Mouse (Mus musculus): ENCODE results near the gene Ndufv1. TPM values are rescaled to one million over a fixed set of nuclear protein-coding genes. Genes with fewer than 3 reads are reported as not detected.
A peak's percentile ranks its signal among the peaks of the same experiment; 100 is the strongest.
"Not testable (repeated sequence)": the region's sequence is repeated elsewhere in the genome, so short reads cannot be mapped to it uniquely, and the experiment has no call there.

Ndufv1 gene
- polyA plus RNA-seq, 1 experiment from 2014 or later: 220 TPM

DNA sequence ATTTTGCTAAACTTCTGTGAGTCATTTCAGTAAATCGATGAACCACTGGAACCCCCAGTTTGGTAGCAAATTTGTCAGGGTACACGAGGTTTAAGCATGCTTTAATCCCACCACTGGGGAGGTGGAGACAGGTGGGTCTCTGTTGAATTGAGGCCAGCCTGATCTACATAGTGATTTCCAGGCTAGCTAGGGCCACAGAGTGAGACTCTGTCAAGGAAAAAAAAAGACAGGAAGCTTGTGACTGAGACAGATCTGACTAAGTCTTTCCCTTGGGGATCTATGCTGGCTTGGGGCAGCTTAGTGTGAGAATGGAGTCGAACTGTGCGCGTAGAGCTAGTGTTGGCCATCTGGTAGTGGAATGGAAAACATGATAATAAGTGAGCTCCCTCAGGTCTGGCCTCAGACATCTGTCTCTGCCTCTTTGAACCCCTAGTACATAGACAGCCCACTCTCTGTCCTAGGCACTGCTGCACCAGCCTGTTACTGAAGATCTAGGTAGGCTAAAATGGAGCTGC, 40.0 kb upstream of the Ndufv1 start:
- WGBS: 68% methylated on average over 5 of the region's 5 CpGs
- Histone ChIP-seq H3K4me3 (no peak overlapping the region), H3K4me2 (no peak overlapping the region), H3K27me3 (0 out of 2 replicates have a peak, but pooled peaks cover 4% of the 10 kb centered on the region), H3K36me3 (no peaks in the 10 kb centered on the region), H3K27ac (no peak overlapping the region), H3K4me1 (replicated peaks) (no peaks in the 10 kb centered on the region), H3K9ac (no peak overlapping the region), H3K9me3 (no peaks in the 10 kb centered on the region)
- ATAC-seq (ENCODE audit: low FRiP score): no peak

DNA sequence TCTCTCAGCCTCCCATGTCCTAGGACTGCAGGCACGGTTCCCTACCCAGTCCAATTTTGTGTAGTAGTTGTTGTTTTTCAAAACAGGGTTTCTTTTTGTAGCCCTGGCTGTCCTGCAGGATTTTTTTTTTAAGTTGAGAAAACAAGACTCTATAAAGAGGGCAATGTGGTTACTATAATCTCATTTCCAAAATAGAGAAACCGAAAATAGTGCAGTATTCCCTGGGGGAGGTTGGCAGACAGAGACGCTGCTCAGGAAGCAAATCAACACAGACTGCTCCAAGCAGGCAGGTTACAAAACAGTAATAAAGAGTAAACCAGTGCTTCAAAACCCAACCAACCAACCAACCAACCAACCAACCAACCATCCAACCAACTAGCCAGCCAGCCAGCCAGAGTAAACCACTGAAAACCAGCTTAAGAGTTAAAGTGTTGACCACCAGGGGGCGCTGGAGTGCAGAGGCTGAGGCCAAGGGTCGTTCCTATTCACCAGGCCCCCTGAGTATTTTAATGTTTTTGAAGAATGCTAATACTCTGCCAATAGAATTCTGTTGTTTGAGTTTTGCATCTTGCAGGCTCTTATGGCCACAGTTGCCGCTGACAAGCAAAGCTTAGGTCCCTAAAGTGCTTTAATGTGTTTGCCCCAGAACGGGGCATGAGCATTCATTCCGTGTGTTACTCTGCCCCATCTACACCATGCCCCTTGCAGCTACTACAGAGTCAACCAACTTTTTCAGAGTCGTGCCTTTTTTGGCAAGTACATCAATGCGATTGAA, 39.3 kb upstream of the Ndufv1 start:
- H3K36me3 ChIP-seq: no peaks in the 10 kb centered on the region
- no peaks in the 10 kb centered on the region for H3K9me3 ChIP-seq
- H3K4me2 ChIP-seq: no peak overlapping the region
- no peak overlapping the region for H3K9ac ChIP-seq
- 58% methylated on average over 10 of the region's 10 CpGs for WGBS
- no peak overlapping the region for H3K4me3 ChIP-seq
- H3K27ac ChIP-seq: no peak overlapping the region
- H3K27me3 ChIP-seq: 0 out of 2 replicates have a peak, but pooled peaks cover 4% of the 10 kb centered on the region
- ATAC-seq (ENCODE audit: low FRiP score): no peak
- H3K4me1 ChIP-seq (replicated peaks): no peaks in the 10 kb centered on the region

DNA sequence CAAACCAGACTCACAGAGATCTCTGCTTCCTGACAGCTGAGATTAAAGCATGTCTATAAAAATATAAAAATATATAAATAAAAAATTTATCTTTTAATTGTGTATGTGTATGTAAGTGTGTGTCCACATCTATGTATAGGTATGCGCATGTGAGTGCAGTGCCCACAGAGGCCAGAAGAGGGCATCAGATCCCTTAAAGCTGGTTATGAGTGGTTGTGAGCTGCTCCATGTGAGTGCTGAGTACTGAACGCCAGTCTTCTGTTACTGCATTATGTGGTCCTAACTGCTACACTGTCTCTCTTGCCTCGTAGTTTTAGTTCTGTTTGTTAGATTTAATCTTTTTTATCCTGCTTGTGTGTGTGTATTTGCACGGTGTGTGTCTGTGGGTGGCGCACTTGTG, 38.4 kb upstream of the Ndufv1 start:
- no peak overlapping the region for H3K9ac ChIP-seq
- no peak overlapping the region for H3K27ac ChIP-seq
- no peak overlapping the region for H3K4me3 ChIP-seq
- 99% methylated on average over 5 of the region's 5 CpGs for WGBS
- no peak overlapping the region for H3K4me2 ChIP-seq
- H3K9me3 ChIP-seq: no peaks in the 10 kb centered on the region
- 0 out of 2 replicates have a peak, but pooled peaks cover 4% of the 10 kb centered on the region for H3K27me3 ChIP-seq
- H3K4me1 ChIP-seq (replicated peaks): no peaks in the 10 kb centered on the region
- ATAC-seq (ENCODE audit: low FRiP score): no peak
- no peaks in the 10 kb centered on the region for H3K36me3 ChIP-seq

DNA sequence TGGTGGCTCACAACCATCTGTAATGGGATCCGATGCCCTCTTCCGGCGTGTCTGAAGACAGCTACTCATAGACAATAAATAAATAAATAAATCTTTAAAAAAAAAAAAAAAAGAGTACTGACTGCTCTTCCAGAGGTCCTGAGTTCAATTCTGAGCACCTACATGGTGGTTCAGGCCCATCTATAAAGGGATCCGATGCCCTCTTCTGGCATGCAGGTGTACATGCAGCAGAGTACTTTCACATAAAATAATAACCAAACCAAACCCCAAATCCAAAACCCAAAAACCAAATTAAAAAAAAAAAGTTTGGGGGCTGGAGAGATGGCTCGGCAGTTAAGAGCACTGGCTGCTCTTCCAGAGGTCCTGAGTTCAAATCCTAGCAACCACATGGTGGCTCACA, 36.5 kb upstream of the Ndufv1 start:
- not testable (repeated sequence) for H3K9ac ChIP-seq; H3K9me3 ChIP-seq; ATAC-seq (ENCODE audit: low FRiP score); H3K36me3 ChIP-seq; H3K27ac ChIP-seq; H3K27me3 ChIP-seq; H3K4me3 ChIP-seq; H3K4me2 ChIP-seq; H3K4me1 ChIP-seq (replicated peaks)
- 81% methylated on average over 5 of the region's 5 CpGs for WGBS

DNA sequence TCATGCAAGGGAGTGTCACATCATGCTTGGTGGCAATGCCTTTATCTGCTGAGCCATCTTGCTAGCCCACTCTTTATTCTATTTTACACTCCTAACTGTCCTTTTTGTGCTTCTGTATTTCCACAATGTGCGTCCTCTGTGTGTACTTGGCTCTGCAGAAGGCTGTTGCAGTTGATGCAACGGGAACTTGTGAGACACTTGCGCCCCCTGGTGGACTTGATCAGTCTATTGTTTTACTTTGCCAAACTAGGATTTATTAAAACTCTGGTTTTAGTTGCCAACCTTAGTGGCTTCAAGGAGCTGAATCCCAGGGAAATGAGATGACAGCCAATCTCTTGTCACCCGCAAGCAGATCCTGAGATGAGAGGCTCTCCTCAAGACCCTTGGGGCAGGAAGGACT, 35.3 kb upstream of the Ndufv1 start:
- H3K27me3 ChIP-seq: no peaks in the 10 kb centered on the region
- H3K4me1 ChIP-seq (replicated peaks): no peaks in the 10 kb centered on the region
- no peak overlapping the region for H3K9ac ChIP-seq
- H3K36me3 ChIP-seq: no peaks in the 10 kb centered on the region
- no peaks in the 10 kb centered on the region for H3K9me3 ChIP-seq
- H3K27ac ChIP-seq: no peak overlapping the region
- WGBS: 20% methylated on average over 4 of the region's 4 CpGs
- no peak overlapping the region for H3K4me2 ChIP-seq
- no peak for ATAC-seq (ENCODE audit: low FRiP score)
- no peak overlapping the region for H3K4me3 ChIP-seq

DNA sequence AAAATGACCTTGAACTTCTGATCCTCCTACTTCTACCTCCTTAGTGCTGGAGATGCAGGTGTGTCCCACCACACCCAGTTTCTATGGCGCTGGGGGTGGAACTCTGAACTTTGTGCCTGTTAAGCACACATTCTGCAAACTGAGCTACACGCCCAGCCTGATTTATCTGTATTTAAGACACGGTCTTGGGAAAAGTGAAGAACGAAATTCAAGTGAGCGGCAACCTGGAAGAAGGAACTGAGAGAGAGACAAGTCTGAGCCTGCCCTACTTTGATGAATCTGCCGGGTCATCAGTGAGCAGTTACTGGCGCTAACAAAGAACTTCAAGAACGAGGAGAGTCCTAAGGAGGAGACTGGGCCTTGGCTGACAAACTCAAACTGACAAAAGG, 34.3 kb upstream of the Ndufv1 start:
- H3K27ac ChIP-seq: no peak overlapping the region
- no peaks in the 10 kb centered on the region for H3K36me3 ChIP-seq
- WGBS: 82% methylated on average over 8 of the region's 8 CpGs
- H3K9me3 ChIP-seq: no peaks in the 10 kb centered on the region
- H3K9ac ChIP-seq: no peak overlapping the region
- no peak overlapping the region for H3K4me3 ChIP-seq
- no peak overlapping the region for H3K4me2 ChIP-seq
- no peaks in the 10 kb centered on the region for H3K4me1 ChIP-seq (replicated peaks)
- ATAC-seq (ENCODE audit: low FRiP score): no peak
- no peaks in the 10 kb centered on the region for H3K27me3 ChIP-seq

DNA sequence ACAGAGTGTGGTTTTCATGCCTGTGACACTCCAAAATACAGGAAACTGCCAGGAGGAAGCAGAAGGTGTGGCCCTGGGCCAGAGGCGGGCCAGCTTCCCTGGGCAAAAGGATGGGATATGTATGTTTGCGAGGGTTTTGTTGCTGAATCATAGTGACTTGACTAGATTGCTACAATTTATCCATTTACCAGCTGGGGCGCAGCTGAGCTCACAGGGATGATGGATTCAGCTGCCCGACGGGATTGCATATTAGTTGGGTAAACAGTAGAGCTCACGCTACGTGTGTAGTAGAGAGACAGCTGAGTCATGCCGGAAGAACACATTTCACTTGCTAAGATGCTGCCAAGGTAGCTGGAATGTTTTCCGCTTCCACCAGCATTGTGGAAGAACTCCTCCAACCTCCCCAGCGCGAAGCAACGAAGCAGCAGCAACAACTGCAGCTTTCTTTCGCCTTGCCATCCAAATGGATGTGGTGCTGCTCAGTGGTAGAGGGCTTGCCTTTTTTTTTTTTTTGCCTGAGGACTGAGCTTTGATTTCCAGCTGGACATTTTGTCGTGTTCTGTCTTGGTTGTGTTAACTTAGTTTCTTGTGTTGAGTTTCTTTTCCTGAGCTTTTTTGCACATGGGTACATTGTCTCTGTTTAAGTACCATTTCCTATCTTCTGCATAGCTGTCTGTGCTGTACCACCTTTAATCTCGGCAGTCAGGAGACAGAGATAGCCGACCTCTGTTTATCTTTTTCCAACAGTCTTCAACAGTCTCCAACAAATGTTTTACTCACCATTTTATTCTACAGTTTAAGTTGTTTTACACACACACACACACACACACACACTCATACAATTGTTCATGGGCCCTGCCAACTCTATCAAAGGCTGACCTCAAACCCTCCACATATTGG, 33.6 kb upstream of the Ndufv1 start, which contains the start of gene Gstp2:
Gene Gstp2 (minus strand): TSS at position 58 of the 900 bp plus-strand sequence.
- ATAC-seq (ENCODE audit: low FRiP score): no peak
- H3K27me3 ChIP-seq: no peaks in the 10 kb centered on the region
- H3K4me1 ChIP-seq (replicated peaks): no peaks in the 10 kb centered on the region
- H3K36me3 ChIP-seq: no peaks in the 10 kb centered on the region
- no peak within 1 kb of the TSS for H3K27ac ChIP-seq
- H3K9me3 ChIP-seq: no peaks in the 10 kb centered on the region
- H3K4me2 ChIP-seq: 0 out of 2 replicates have a peak within 1 kb of the TSS, but pooled peaks have one; percentile 29
- WGBS: 55% methylated on average over 16 of the region's 16 CpGs
- no peak within 1 kb of the TSS for H3K4me3 ChIP-seq
- H3K9ac ChIP-seq: no peak within 1 kb of the TSS

DNA sequence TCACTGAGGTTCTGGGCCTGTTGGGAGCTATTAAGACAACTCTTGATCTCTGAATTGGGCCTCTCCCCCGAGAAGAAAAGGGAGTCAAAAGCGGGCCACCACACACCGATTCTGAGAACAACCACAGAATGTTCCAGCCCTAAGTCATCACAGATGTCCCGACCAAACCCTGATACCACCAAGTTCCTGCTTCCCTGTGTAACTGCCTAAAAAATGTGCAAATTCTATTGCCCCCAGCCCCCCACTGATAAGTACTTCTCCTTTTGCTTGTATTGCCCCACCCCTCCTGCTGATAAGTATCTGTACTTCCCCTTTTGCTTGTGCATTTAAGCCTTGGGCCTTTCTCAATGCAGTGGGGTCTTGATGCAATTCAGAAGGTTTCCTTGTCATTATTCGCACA, 31.5 kb upstream of the Ndufv1 start:
- H3K4me3 ChIP-seq; H3K4me1 ChIP-seq (replicated peaks); H3K27me3 ChIP-seq; H3K4me2 ChIP-seq; H3K9me3 ChIP-seq; H3K9ac ChIP-seq; H3K36me3 ChIP-seq; ATAC-seq (ENCODE audit: low FRiP score); H3K27ac ChIP-seq: not testable (repeated sequence)
- WGBS: 90% methylated on average over 5 of the region's 5 CpGs

DNA sequence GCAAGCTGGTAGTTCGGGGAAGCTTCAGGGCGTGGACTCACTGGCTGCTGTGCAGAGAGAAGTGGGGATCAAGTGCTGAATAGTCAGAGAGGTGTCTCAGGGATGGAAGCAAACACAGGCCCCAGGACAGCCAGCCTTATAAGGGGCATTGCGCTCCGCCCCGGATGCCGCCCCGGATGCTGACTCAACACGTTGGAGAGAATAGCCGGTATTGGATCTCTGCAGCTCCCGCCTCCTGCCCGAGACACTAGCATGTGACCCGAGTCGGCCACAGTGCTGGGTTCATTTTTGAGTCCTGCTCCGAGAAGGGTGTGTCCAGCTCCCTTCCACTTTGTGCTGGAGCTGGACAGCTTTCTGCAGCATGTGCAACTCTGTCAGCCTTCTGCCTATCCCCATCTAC, 29.5 kb upstream of the Ndufv1 start:
- H3K9me3 ChIP-seq: no peaks in the 10 kb centered on the region
- H3K9ac ChIP-seq: 0 out of 2 replicates have a peak overlapping the region, but pooled peaks have one; percentile 35
- no peak overlapping the region for H3K4me2 ChIP-seq
- H3K27ac ChIP-seq: no peak overlapping the region
- peaks cover 12% of the 10 kb centered on the region for H3K4me1 ChIP-seq (replicated peaks)
- no peaks in the 10 kb centered on the region for H3K36me3 ChIP-seq
- WGBS: 72% methylated on average over 14 of the region's 14 CpGs
- no peaks in the 10 kb centered on the region for H3K27me3 ChIP-seq
- no peak overlapping the region for H3K4me3 ChIP-seq
- ATAC-seq (ENCODE audit: low FRiP score): no peak

DNA sequence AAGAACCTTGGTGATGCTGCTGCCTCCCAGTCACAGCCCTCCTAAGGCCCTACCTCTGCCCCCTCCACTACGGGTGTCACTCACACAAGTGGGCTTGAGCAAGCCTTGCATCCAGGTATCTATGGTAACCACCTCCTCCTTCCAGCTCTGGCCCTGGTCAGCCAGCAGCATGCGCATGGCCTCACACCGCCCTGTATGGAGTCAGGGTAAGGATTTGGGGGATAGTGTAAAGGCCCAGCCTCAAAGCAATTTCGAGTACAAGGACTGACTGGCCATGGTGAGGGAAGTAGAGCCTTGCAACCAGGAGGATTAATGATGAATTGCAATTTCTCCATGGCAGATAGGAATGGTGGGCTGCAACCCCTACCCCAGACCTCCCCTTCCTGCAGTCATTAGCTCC, 28.9 kb upstream of the Ndufv1 start:
- not testable (repeated sequence) for H3K9me3 ChIP-seq; ATAC-seq (ENCODE audit: low FRiP score); H3K27me3 ChIP-seq; H3K4me3 ChIP-seq; H3K36me3 ChIP-seq; H3K9ac ChIP-seq; H3K27ac ChIP-seq; H3K4me2 ChIP-seq
- 94% methylated on average over 4 of the region's 4 CpGs for WGBS
- H3K4me1 ChIP-seq (replicated peaks): peaks cover 15% of the 10 kb centered on the region

DNA sequence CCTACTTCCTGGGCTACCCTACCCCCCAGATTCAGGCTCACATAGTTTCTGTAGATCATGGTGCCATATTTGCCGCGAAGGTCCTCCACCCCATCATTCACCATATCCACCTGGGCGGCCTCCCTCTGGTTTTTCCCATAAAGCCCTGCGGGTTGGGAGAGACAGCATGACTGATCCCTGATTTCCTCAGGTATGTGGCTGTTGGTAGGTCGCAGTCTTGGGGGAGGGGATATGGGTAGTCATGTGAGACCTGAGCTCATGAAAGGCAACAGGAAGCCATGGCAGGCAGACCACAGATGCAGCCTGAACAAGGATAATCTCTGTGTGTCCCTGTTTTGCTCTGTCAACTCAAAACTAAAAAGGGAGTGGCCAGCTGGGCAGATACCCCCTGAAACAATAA, 28.3 kb upstream of the Ndufv1 start:
- H3K36me3 ChIP-seq; H3K4me2 ChIP-seq; H3K9me3 ChIP-seq; H3K27me3 ChIP-seq; H3K4me3 ChIP-seq; H3K9ac ChIP-seq; H3K27ac ChIP-seq; ATAC-seq (ENCODE audit: low FRiP score): not testable (repeated sequence)
- H3K4me1 ChIP-seq (replicated peaks): peaks cover 21% of the 10 kb centered on the region
- 88% methylated on average over 5 of the region's 5 CpGs for WGBS

DNA sequence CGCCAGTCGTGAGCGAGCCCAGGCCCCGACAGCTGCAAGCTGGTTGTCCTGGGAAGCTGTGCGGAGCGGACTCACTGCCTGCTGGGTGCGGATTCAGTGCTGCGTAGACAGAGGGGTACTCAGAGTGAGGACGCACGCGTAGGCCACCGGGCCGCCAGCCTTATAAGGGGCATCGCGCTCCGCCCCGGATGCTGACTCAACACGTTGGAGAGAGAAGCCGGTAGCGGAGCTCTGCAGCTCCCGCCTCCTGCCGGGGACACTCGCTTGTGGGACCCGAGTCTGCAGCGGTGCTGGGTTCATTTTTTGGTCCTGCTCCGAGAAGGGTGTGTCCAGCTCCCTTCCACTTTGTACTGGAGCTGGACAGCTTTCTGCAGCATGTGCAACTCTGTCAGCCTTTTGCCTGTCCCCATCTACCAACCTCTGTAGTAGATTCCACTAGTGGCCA, 25.2 kb upstream of the Ndufv1 start, which contains the start of gene Gstp1:
Gene Gstp1 (minus strand): TSS at position 198 of the 445 bp plus-strand sequence.
- Histone ChIP-seq H3K9me3 (no peaks in the 10 kb centered on the region), H3K4me2 (peak within 1 kb of the TSS; percentile 76), H3K27me3 (no peaks in the 10 kb centered on the region), H3K27ac (peak within 1 kb of the TSS; percentile 64; the same call in 1 of the 2 replicates), H3K36me3 (no peaks in the 10 kb centered on the region), H3K4me1 (replicated peaks) (peaks cover 21% of the 10 kb centered on the region), H3K4me3 (peak within 1 kb of the TSS; percentile 57), H3K9ac (peak within 1 kb of the TSS; percentile 80)
- 1% methylated on average over 23 of the region's 26 CpGs for WGBS
- peak; percentile 83 for ATAC-seq (ENCODE audit: low FRiP score)

Measured in hindbrain, embryonic 13.5 days (tissue).